Mouse (Mus musculus) liver, adult 2 months (tissue): ENCODE measurements around the gene F2.

ENCODE experiments used
- CTCF ChIP-seq: fragments of 200-500 bp; IDR thresholded peaks from 2 replicates; pipeline ENCODE4 v1.5.1; 2011; ENCODE audit warnings: low read depth, low read length, control low read depth
- POLR2A ChIP-seq: fragments of 200-500 bp; IDR thresholded peaks from 2 replicates; pipeline ENCODE4 v1.6.1; 2011; ENCODE audit warnings: low read length, control low read depth; ENCODE audit not compliant: insufficient read depth; ENCODE audit errors: extremely low read depth

GRCm38 (mm10) chr2:91660981-91661380 is 24.8 kb upstream of the F2 start:
- TF ChIP-seq CTCF (no peak; the same call in 1 of the 2 replicates), POLR2A (no peak)
